ENCODE assay signal across 16 mouse cellular contexts in genomic region chr13:64038114-64038513, GRCm38 (mm10). TPM values are rescaled to one million over a fixed set of nuclear protein-coding genes. Genes with fewer than 3 reads are reported as not detected.
DNase-seq lines count a peak whose midpoint lies in the region; ATAC-seq and TF ChIP-seq lines count a peak whose summit lies in the region.
"Had no signal": no experiment of that assay in that cellular context is flagged by ENCODE, and none has a peak within 500 bp of the region (broad histone marks: within the 10 kb centered on the region; RNA-seq: fewer than 3 reads in every experiment).

No protein-coding gene starts in this region.

- no peak overlapping the region for H3K4me3 ChIP-seq in heart, adult 2 months
- no peak overlapping the region for H3K4me3 ChIP-seq in heart, embryonic 11.5 days (ENCODE audit: low read depth, low read length)
- no peak overlapping the region for H3K4me3 ChIP-seq in small intestine, adult 2 months (ENCODE audit: low read depth, low read length)
- no peak overlapping the region for H3K4me3 ChIP-seq in forebrain, embryonic 11.5 days (ENCODE audit: low read depth, low read length)
- H3K4me3 ChIP-seq: kidney, embryonic 15.5 days; megakaryocyte, embryonic 14.5 days had no signal

- H3K4me2 ChIP-seq in heart, embryonic 11.5 days: no peak overlapping the region
- no peak overlapping the region for H3K4me2 ChIP-seq in forebrain, embryonic 11.5 days (ENCODE audit: low read depth, low read length, severe bottlenecking)
- H3K4me2 ChIP-seq: kidney, embryonic 15.5 days had no signal

- no peak for ATAC-seq in heart, embryonic 11.5 days (replicated peaks; ENCODE audit: insufficient number of reproducible peaks, low FRiP score, low TSS enrichment)
- ATAC-seq in megakaryocyte, adult 5-6 weeks (ENCODE audit: poor library complexity, severe bottlenecking): no peak
- no peak for ATAC-seq in forebrain, embryonic 11.5 days (replicated peaks; ENCODE audit: low FRiP score)

- DNase-seq in heart, adult 2 months: no peak
- DNase-seq in lung, postnatal 14 days: peak; percentile 20
- DNase-seq in lung, adult 18-20 months: no peak
- peak; percentile 56 for DNase-seq in brain, adult 2 months (ENCODE audit: low read depth, low spot score)
- no peak for DNase-seq in forebrain, embryonic 11.5 days (ENCODE audit: low spot score)
- DNase-seq: gastrocnemius, postnatal 14 days; thymus, postnatal 25 days had no signal

- no peak overlapping the region for H3K27ac ChIP-seq in heart, adult 2 months
- H3K27ac ChIP-seq in heart, embryonic 11.5 days (ENCODE audit: low read depth, low read length): no peak overlapping the region
- no peak overlapping the region for H3K27ac ChIP-seq in small intestine, adult 2 months (ENCODE audit: insufficient read depth, low read depth, low read length)
- no peak overlapping the region for H3K27ac ChIP-seq in forebrain, embryonic 11.5 days (ENCODE audit: low read depth, low read length)
- H3K27ac ChIP-seq: kidney, embryonic 15.5 days had no signal

- TF ChIP-seq EP300 in heart, adult 2 months (IDR thresholded peaks at IDR 0.05; ENCODE audit: insufficient read depth, low read depth, low read length): no peak

- TF ChIP-seq CTCF in heart, adult 2 months (IDR thresholded peaks at IDR 0.05): peak; percentile 70
- TF ChIP-seq CTCF in small intestine, adult 2 months (IDR thresholded peaks at IDR 0.05; ENCODE audit: extremely low read depth, insufficient read length, insufficient replicate concordance, low read depth, low read length): peak; percentile 18; the same call in 1 of the 2 replicates

- no peaks in the 10 kb centered on the region for H3K79me2 ChIP-seq in heart, adult 2 months (replicated peaks; ENCODE audit: control insufficient read depth, insufficient read depth, low read length)

- intact Hi-C loops in heart, adult 2 months (cut with DNase I): loop anchor here (5.0 to 10.0 kb wide), 4 partner anchors 136 to 673 kb away; no protein-coding TSS in a partner anchor

- no peaks in the 10 kb centered on the region for H3K4me1 ChIP-seq in heart, adult 2 months (ENCODE audit: control insufficient read depth, insufficient read depth, low read length)
- peaks cover 5% of the 10 kb centered on the region; the same call in 1 of the 2 replicates for H3K4me1 ChIP-seq in heart, embryonic 11.5 days (ENCODE audit: control insufficient read depth, insufficient read depth, low read length)
- no peaks in the 10 kb centered on the region for H3K4me1 ChIP-seq in small intestine, adult 2 months (ENCODE audit: control insufficient read depth, insufficient read depth, insufficient read length, low read length)
- no peaks in the 10 kb centered on the region for H3K4me1 ChIP-seq in forebrain, embryonic 11.5 days (replicated peaks; ENCODE audit: control insufficient read depth, insufficient read depth, low read length)
- H3K4me1 ChIP-seq: megakaryocyte, embryonic 14.5 days had no signal

- TF ChIP-seq POLR2A in heart, adult 2 months (IDR thresholded peaks at IDR 0.05; ENCODE audit: insufficient read depth, low read depth, low read length): no peak
- no peak for TF ChIP-seq POLR2A in small intestine, adult 2 months (IDR thresholded peaks at IDR 0.05; ENCODE audit: low read depth, low read length)

- H3K36me3 ChIP-seq in heart, adult 2 months (ENCODE audit: control insufficient read depth, insufficient read depth, low read length): no peaks in the 10 kb centered on the region
- no peaks in the 10 kb centered on the region for H3K36me3 ChIP-seq in heart, embryonic 11.5 days (ENCODE audit: control insufficient read depth, insufficient read depth, low read length)
- no peaks in the 10 kb centered on the region for H3K36me3 ChIP-seq in small intestine, adult 2 months (ENCODE audit: control insufficient read depth, insufficient read depth, low read length)
- H3K36me3 ChIP-seq in forebrain, embryonic 11.5 days (ENCODE audit: control insufficient read depth, insufficient read depth, low read length): no peaks in the 10 kb centered on the region
- H3K36me3 ChIP-seq: kidney, embryonic 15.5 days had no signal

- H3K9ac ChIP-seq in heart, adult 2 months (ENCODE audit: low read depth, low read length): no peak overlapping the region
- H3K9ac ChIP-seq in heart, embryonic 11.5 days (ENCODE audit: low read depth, low read length): no peak overlapping the region
- no peak overlapping the region for H3K9ac ChIP-seq in forebrain, embryonic 11.5 days (ENCODE audit: low read length)
- H3K9ac ChIP-seq: kidney, embryonic 15.5 days had no signal

- no peaks in the 10 kb centered on the region for H3K27me3 ChIP-seq in heart, adult 2 months (ENCODE audit: control insufficient read depth, insufficient read depth, low read length)
- no peaks in the 10 kb centered on the region for H3K27me3 ChIP-seq in heart, embryonic 11.5 days (ENCODE audit: control insufficient read depth, insufficient read depth, low read length)
- H3K27me3 ChIP-seq in small intestine, adult 2 months (ENCODE audit: control insufficient read depth, insufficient read depth, low read length): no peaks in the 10 kb centered on the region; the same call in 1 of the 2 replicates
- H3K27me3 ChIP-seq in forebrain, embryonic 11.5 days (ENCODE audit: control insufficient read depth, insufficient read depth, low read length): peaks cover 2% of the 10 kb centered on the region; the same call in 1 of the 2 replicates
- H3K27me3 ChIP-seq: kidney, embryonic 15.5 days had no signal

- H3K9me3 ChIP-seq in heart, embryonic 11.5 days (replicated peaks; ENCODE audit: control insufficient read depth, low read length): no peaks in the 10 kb centered on the region
- H3K9me3 ChIP-seq in forebrain, embryonic 11.5 days (ENCODE audit: control insufficient read depth, low read length): no peaks in the 10 kb centered on the region
- H3K9me3 ChIP-seq: kidney, embryonic 15.5 days had no signal

RNA-seq across cellular contexts. Expression of gene Hsd17b3, which starts 50.9 kb away (rescaled TPM):
- not detected for total RNA-seq in heart, adult 2 months (2021)
- not detected in 2 replicates for polyA plus RNA-seq in heart, adult 2 months (2012; rRNA removed)
- not detected in 2 replicates for polyA plus RNA-seq in heart, embryonic 11.5 days (2014; fragmentation: Nextera tagmentation; extraction: Ambion mirVana)
- polyA plus RNA-seq in small intestine, adult 2 months (2012; rRNA removed): not detected in 2 replicates
- total RNA-seq in megakaryocyte, adult 5-6 weeks (2015): not detected in 2 replicates
- total RNA-seq in megakaryocyte, adult 5-6 weeks (2017): not detected in 2 replicates
- 0.29 TPM in 1 of 2 replicates, not detected in the other for polyA plus RNA-seq in forebrain, embryonic 11.5 days (2014; fragmentation: Nextera tagmentation; extraction: Ambion mirVana)
- total RNA-seq: gastrocnemius, postnatal 14 days; heart, postnatal 25 days; left cerebral cortex, postnatal 36 days had no signal
- polyA plus RNA-seq: kidney, embryonic 15.5 days; neural tube, embryonic 14.5 days; spleen, adult 2 months had no signal

Comparison
In these comparisons a context has a peak if more than half of its experiments do, and no peak if none do; other contexts are left out.
1. DNase-seq: peak in lung, postnatal 14 days (single experiment) and brain, adult 2 months (single experiment); none in heart, adult 2 months (0 of 2), lung, adult 18-20 months (0 of 2) and forebrain, embryonic 11.5 days (single experiment).